Mouse (Mus musculus): ENCODE measurements around the gene Prickle4.

DNA sequence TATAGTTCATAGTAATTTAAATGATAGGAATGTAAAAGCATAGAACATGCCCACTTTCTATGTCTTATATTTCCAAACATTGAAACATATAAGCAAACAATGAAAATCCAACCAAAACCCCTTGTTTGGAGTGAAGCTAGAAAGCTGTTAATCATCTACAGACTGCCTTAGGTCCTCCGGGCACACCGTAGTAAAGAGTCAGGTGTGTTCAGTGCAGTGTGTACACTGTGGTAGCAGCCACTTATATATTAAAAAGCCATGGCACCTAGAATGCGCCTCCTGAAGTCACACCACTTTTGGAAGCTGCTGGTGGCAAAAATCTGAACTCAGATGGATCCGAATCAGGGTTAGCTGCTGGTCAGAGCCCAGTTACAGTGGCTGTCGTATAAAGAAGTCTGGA lies 16.3 kb downstream of the Prickle4 start:
- TF ChIP-seq CTCF (conservative IDR thresholded peaks at IDR 0.05; ENCODE audit: insufficient read depth, insufficient read length, low read depth, low read length) (no peak), POLR2A (IDR thresholded peaks at IDR 0.05; ENCODE audit: low read depth, low read length) (no peak)

Data from kidney, adult 2 months (tissue).